Mouse (Mus musculus) E14TG2a.4 (cell line): ENCODE measurements at regions not wholly inside any gene's neighbourhood (a gene's known extent, or its start where the extent isn't known, plus 50 kb on each side); places are given as distances from the start of the nearest gene placed in this dataset.

ENCODE experiments used
- H3K27me3 ChIP-seq: 2 replicates; pipeline ENCODE4 v1.6.1; 2014; ENCODE audit warnings: low read length, control low read depth; ENCODE audit not compliant: insufficient read depth
- H3K36me3 ChIP-seq: 2 replicates; pipeline ENCODE4 v1.6.1; 2014; ENCODE audit warnings: low read length, control low read depth; ENCODE audit not compliant: insufficient read depth
- H3K4me1 ChIP-seq: replicated peaks from 2 replicates; pipeline ENCODE4 v1.6.1; 2014; ENCODE audit warnings: low read depth, low read length, control low read depth
- H3K4me3 ChIP-seq: replicated peaks from 2 replicates; pipeline ENCODE4 v1.5.1; 2014; ENCODE audit warnings: mild to moderate bottlenecking, low read length
- H3K9me3 ChIP-seq: 2 replicates; pipeline ENCODE4 v1.6.1; 2014; ENCODE audit warnings: low read length, control low read depth
- CTCF ChIP-seq: conservative IDR thresholded peaks from 2 replicates; pipeline ENCODE4 v1.5.1; 2014; ENCODE audit warnings: low read length
- NANOG ChIP-seq: IDR thresholded peaks from 2 replicates; pipeline ENCODE4 v1.6.1; 2014; ENCODE audit warnings: borderline replicate concordance, low read length, mixed read lengths
- POU5F1 ChIP-seq: IDR thresholded peaks from 2 replicates; pipeline ENCODE4 v1.6.1; 2014; ENCODE audit warnings: low read length, borderline replicate concordance

DNA sequence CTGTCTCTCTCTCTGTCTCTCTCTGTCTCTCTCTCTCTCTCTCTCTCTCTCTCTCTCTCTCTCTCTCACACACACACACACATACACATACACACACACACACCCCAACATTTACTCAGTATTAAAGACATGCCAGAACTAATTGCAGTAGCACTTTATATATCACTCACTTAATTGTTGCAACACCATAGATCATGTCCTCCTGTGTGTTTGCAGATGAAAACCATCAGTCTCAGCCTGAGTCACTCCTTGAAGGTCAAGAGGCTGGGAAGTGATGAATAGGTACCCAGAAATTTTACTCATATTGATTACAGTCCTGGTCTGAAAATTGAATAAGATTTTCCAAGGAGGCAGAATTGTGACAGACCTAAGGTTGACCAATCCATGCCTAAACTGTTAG, 812.9 kb upstream of the Lrrc6 start:
- TF ChIP-seq NANOG (no peak), CTCF (no peak), POU5F1 (no peak)
- H3K4me1 ChIP-seq, result no peaks in the 10 kb centered on the region
- H3K4me3 ChIP-seq, result no peak overlapping the region
- H3K36me3 ChIP-seq, result no peaks in the 10 kb centered on the region
- H3K27me3 ChIP-seq, result no peaks in the 10 kb centered on the region
- H3K9me3 ChIP-seq, result no peaks in the 10 kb centered on the region

DNA sequence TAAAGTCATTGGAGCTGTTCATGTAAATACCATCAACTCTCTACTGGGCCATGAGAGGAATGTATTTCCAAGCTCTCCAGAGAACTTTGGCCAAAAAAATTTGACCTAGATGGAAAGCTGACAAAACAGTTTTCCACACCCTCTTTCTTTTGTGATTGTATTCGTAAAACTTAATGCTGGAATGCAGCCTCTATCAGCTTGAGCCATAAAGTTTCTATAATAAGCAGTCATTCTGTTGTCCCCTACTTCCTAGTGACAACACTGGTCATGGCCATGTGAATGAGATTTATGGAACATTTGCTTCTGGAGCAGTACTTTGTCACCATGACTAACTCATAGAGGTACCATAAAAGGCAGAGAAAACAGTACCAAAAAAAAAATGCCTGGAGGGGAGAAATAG, 805.0 kb upstream of the Lrrc6 start:
- H3K4me3 ChIP-seq, result no peak overlapping the region
- TF ChIP-seq CTCF (no peak), NANOG (no peak), POU5F1 (no peak)

DNA sequence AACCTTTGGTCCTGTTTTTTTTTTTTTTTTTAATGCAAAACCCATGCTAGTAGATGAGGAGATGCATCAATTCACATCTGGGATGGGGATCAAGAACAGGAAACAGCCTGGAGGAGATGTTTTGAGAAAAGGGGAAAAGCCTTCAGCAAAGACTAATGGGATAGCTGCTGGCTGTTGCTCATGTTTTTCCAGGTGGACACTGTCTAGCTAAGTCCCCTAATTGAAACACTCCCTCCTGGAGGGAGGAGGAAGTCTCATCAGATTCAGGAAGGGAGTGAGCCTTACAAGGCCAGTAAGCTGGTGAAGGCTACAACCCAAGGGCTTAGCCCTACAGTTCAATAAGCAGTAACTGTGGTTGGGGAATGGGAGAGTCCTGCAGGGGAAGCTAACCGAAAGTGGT, 803.1 kb upstream of the Lrrc6 start:
- peaks cover 10% of the 10 kb centered on the region; the same call in 1 of the 2 replicates for H3K9me3 ChIP-seq
- no peak overlapping the region for H3K4me3 ChIP-seq
- TF ChIP-seq CTCF (no peak), POU5F1 (no peak), NANOG (no peak)
- no peaks in the 10 kb centered on the region for H3K36me3 ChIP-seq
- H3K4me1 ChIP-seq, result no peaks in the 10 kb centered on the region
- no peaks in the 10 kb centered on the region for H3K27me3 ChIP-seq

More for the DNA sequence above, 805.0 kb upstream of the Lrrc6 start:
- no peaks in the 10 kb centered on the region for H3K4me1 ChIP-seq
- H3K9me3 ChIP-seq, result peaks cover 10% of the 10 kb centered on the region; the same call in 1 of the 2 replicates
- H3K27me3 ChIP-seq, result no peaks in the 10 kb centered on the region
- no peaks in the 10 kb centered on the region for H3K36me3 ChIP-seq

GRCm38 (mm10) chr15:67301871-67302363, 801.2 kb upstream of the Lrrc6 start:
- no peak overlapping the region for H3K4me3 ChIP-seq
- H3K27me3 ChIP-seq, result no peaks in the 10 kb centered on the region
- TF ChIP-seq CTCF (no peak), NANOG (no peak), POU5F1 (no peak)
- H3K9me3 ChIP-seq, result peaks cover 10% of the 10 kb centered on the region; the same call in 1 of the 2 replicates
- H3K36me3 ChIP-seq, result no peaks in the 10 kb centered on the region
- H3K4me1 ChIP-seq, result no peaks in the 10 kb centered on the region

GRCm38 (mm10) chr15:67301024-67301423, 800.3 kb upstream of the Lrrc6 start:
- Histone ChIP-seq H3K9me3 (peaks cover 10% of the 10 kb centered on the region; the same call in 1 of the 2 replicates), H3K4me3 (no peak overlapping the region), H3K36me3 (no peaks in the 10 kb centered on the region), H3K27me3 (no peaks in the 10 kb centered on the region), H3K4me1 (no peaks in the 10 kb centered on the region)
- no peak for TF ChIP-seq POU5F1
- no peak for TF ChIP-seq CTCF
- TF ChIP-seq NANOG, result no peak

GRCm38 (mm10) chr15:67294797-67295196, 794.1 kb upstream of the Lrrc6 start:
- no peaks in the 10 kb centered on the region for H3K36me3 ChIP-seq
- H3K4me1 ChIP-seq, result no peaks in the 10 kb centered on the region
- H3K4me3 ChIP-seq, result no peak overlapping the region
- TF ChIP-seq CTCF, result no peak
- no peak for TF ChIP-seq POU5F1
- no peak for TF ChIP-seq NANOG
- no peaks in the 10 kb centered on the region for H3K9me3 ChIP-seq
- no peaks in the 10 kb centered on the region for H3K27me3 ChIP-seq

GRCm38 (mm10) chr15:67289749-67290148, 789.0 kb upstream of the Lrrc6 start:
- Histone ChIP-seq H3K27me3 (no peaks in the 10 kb centered on the region), H3K9me3 (no peaks in the 10 kb centered on the region), H3K36me3 (no peaks in the 10 kb centered on the region), H3K4me3 (no peak overlapping the region), H3K4me1 (peaks cover 10% of the 10 kb centered on the region)
- no peak for TF ChIP-seq CTCF
- no peak for TF ChIP-seq POU5F1
- no peak for TF ChIP-seq NANOG

- no peaks in the 10 kb centered on the region for H3K27me3 ChIP-seq
- TF ChIP-seq POU5F1 (no peak), NANOG (no peak), CTCF (no peak)
These were observed 784.2 kb upstream of the Lrrc6 start for GRCm38 (mm10) chr15:67284941-67285340.

DNA sequence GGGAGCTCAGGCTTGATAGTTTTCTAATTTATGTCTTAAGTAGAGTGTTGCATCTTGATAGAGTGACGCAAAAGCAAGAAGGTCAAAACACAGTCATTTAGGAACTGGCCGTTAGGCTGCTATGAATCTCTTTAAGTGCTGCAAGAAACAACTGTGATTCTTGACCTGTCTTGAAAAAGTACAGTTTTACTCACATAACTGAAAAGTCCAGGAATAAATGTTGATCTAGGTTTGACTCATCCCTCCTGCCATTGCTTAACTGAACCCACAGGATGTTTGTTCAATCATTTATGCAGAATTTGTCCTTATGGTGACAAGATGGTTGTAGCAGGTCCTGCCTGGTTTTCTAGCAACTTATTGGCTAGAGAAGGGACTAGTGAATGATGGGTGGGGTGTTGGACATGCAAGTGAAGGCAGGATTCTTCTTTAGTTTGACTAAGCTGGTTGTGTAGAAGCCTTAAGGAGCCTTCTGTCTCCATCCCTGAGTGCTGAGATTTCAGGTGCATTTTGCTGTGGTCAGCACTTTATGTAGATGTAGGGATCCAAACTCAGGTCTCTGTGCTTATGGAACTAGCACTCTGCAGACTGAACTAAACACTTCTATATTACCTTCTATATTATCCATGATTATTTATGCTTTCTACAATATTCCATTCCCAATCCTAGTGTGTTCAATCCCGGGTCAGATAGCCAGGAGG, 782.7 kb upstream of the Lrrc6 start:
- TF ChIP-seq POU5F1, result no peak
- no peak for TF ChIP-seq CTCF
- TF ChIP-seq NANOG, result no peak
- Histone ChIP-seq H3K9me3 (no peaks in the 10 kb centered on the region), H3K36me3 (no peaks in the 10 kb centered on the region), H3K27me3 (no peaks in the 10 kb centered on the region), H3K4me1 (peaks cover 13% of the 10 kb centered on the region), H3K4me3 (no peak overlapping the region)

More at GRCm38 (mm10) chr15:67284941-67285340, 784.2 kb upstream of the Lrrc6 start:
- Histone ChIP-seq H3K4me1 (peaks cover 13% of the 10 kb centered on the region), H3K36me3 (no peaks in the 10 kb centered on the region), H3K9me3 (no peaks in the 10 kb centered on the region), H3K4me3 (no peak overlapping the region)
